Mouse (Mus musculus) forebrain, embryonic 16.5 days (tissue): ENCODE results near the gene Mcm9. TPM values are rescaled to one million over a fixed set of nuclear protein-coding genes. Genes with fewer than 3 reads are reported as not detected.

Source experiments
- ATAC-seq: fragments of 200-750 bp; cut with Nextera tagmentation; 2 replicates; pipeline ENCODE4 v1.8.0; 2017; ENCODE audit warnings: mild to moderate bottlenecking, moderate library complexity
- H3K27ac ChIP-seq: fragments of 300-500 bp; sonication (generic); 2 replicates; pipeline ENCODE4 v1.5.1; 2014; ENCODE audit warnings: low read length, control low read depth
- H3K27me3 ChIP-seq: fragments of 300-500 bp; sonication (generic); replicated peaks from 2 replicates; pipeline ENCODE4 v1.6.1; 2014; ENCODE audit warnings: low read length; ENCODE audit not compliant: control insufficient read depth, insufficient read depth
- H3K36me3 ChIP-seq: fragments of 300-500 bp; sonication (generic); 2 replicates; pipeline ENCODE4 v1.6.1; 2014; ENCODE audit not compliant: control insufficient read depth, insufficient read depth
- H3K4me1 ChIP-seq: fragments of 300-500 bp; sonication (generic); replicated peaks from 2 replicates; pipeline ENCODE4 v1.6.1; 2014; ENCODE audit warnings: low read length; ENCODE audit not compliant: control insufficient read depth, insufficient read depth
- H3K4me2 ChIP-seq: fragments of 300-500 bp; sonication (generic); 2 replicates; pipeline ENCODE4 v1.6.1; 2014; ENCODE audit warnings: mild to moderate bottlenecking, low read length, control low read depth
- H3K4me3 ChIP-seq: fragments of 300-500 bp; sonication (generic); replicated peaks from 2 replicates; pipeline ENCODE4 v1.5.1; 2014; ENCODE audit warnings: mild to moderate bottlenecking, low read length, control low read depth
- H3K9ac ChIP-seq: fragments of 300-500 bp; sonication (generic); replicated peaks from 2 replicates; pipeline ENCODE4 v1.6.1; 2014; ENCODE audit warnings: low read depth, low read length, control low read depth
- H3K9me3 ChIP-seq: fragments of 300-500 bp; sonication (generic); 2 replicates; pipeline ENCODE4 v1.6.1; 2016; ENCODE audit warnings: low read length; ENCODE audit not compliant: control insufficient read depth
- WGBS: fragments of 180-500 bp; shearing (Covaris S2); extraction: QIAGEN DNeasy Blood & Tissue Kit; methylation state at CpG from one replicate; pipeline ENCODE4 v1.1.7; 2014; 5-methylcytosine and 5-hydroxymethylcytosine counted together
- polyA plus RNA-seq: library from polyadenylated mRNA; unstranded; fragments of >200 nt; fragmentation: Nextera tagmentation; extraction: Ambion mirVana; gene quantifications from 2 replicates; pipeline ENCODE4 v1.2.1, GENCODE M21; 2015

The Mcm9 gene
- polyA plus RNA-seq, 1 experiment from 2014 or later: 6.1 TPM

- Histone ChIP-seq H3K4me2 (no peak overlapping the region), H3K9ac (no peak overlapping the region), H3K9me3 (no peaks in the 10 kb centered on the region), H3K27ac (no peak overlapping the region), H3K4me1 (no peaks in the 10 kb centered on the region), H3K27me3 (no peaks in the 10 kb centered on the region), H3K4me3 (no peak overlapping the region), H3K36me3 (no peaks in the 10 kb centered on the region)
- no peak for ATAC-seq
- WGBS: 97% methylated on average over 13 of the region's 13 CpGs
These were observed 136.3 kb downstream of the Mcm9 start for GRCm38 (mm10) chr10:53493954-53494353.

Other genes starting within 250 kb of the Mcm9 start
- gene Asf1a, start 33.7 kb downstream of the Mcm9 start, polyA plus RNA-seq: 88.6 and 98.8 TPM in 2 replicates
- gene Fam184a, start 120.7 kb upstream of the Mcm9 start, polyA plus RNA-seq: 6.5 and 7.2 TPM in 2 replicates